Mouse (Mus musculus): ENCODE data around the gene Bpifa2. TPM values are rescaled to one million over a fixed set of nuclear protein-coding genes. Genes with fewer than 3 reads are reported as not detected.

Gene Bpifa2
- not detected in 2 replicates for polyA plus RNA-seq (2015; fragmentation: Nextera tagmentation; extraction: Ambion mirVana)

DNA sequence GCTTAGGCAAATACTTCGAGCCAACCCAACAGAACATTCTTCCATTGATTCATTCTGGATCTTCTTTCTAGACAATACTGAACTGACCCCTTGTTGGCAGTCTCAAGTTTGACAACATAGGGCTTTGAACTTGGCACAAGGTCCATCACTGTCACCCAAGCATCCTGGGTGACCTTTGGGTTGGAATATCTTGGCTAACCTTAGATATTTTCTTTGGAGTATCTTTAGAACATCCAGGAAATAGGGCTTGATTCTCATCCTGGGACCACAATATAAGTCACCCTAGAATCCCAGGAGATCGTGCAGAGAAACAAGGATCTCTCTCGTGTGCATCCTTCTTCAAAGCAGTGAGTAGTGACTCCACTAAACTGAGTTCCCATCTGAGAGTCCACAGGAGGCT lies at the start of gene Bpifa2:
TSS of gene Bpifa2 (plus strand) at position 301 of the 400 bp plus-strand sequence.
- Histone ChIP-seq H3K4me3 (ENCODE audit: low read length) (no peak within 1 kb of the TSS), H3K9me3 (ENCODE audit: control insufficient read depth, low read length) (no peaks in the 10 kb centered on the region), H3K4me2 (ENCODE audit: low read depth, low read length) (no peak within 1 kb of the TSS), H3K36me3 (ENCODE audit: control insufficient read depth, insufficient read depth, low read length) (no peaks in the 10 kb centered on the region), H3K4me1 (replicated peaks; ENCODE audit: control insufficient read depth, insufficient read depth, low read length) (no peaks in the 10 kb centered on the region), H3K27me3 (ENCODE audit: control insufficient read depth, insufficient read depth, low read depth, low read length) (no peaks in the 10 kb centered on the region), H3K27ac (ENCODE audit: low read length) (no peak within 1 kb of the TSS), H3K9ac (ENCODE audit: low read length) (no peak within 1 kb of the TSS)
- WGBS, result 70% methylated on average over 3 of the region's 3 CpGs
- ATAC-seq (ENCODE audit: low read depth), result no peak

DNA sequence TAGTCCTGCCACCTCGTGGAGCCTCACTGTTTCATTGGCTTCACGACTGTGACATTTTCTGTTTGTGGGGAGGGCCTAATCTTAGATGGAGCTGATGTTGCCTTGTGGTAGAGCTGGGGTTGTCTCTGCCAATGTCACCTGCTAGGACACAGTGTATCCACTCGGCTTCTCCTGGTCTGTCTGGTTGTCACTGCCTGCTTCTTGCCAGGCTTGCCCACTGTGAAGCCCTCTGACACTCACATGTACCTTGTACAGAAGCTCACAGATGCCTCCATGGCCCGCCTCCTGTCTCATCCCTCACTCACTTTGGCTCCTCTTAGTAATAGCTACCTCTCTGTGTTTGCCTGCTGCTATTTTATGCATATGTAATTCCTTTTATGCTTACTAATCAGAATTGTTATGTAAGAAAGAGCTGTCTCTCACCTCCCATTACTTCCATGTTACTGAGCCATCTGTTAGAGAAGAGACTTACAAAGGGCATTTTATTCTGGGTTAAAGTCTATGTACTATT lies 45.2 kb upstream of the Bpifa2 start:
- ATAC-seq (ENCODE audit: low read depth), result no peak
- H3K4me2 ChIP-seq (ENCODE audit: low read depth, low read length), result no peak overlapping the region
- no peak overlapping the region for H3K27ac ChIP-seq (ENCODE audit: low read length)
- no peaks in the 10 kb centered on the region for H3K9me3 ChIP-seq (ENCODE audit: control insufficient read depth, low read length)
- H3K4me3 ChIP-seq (ENCODE audit: low read length), result no peak overlapping the region
- H3K9ac ChIP-seq (ENCODE audit: low read length), result no peak overlapping the region
- no peaks in the 10 kb centered on the region for H3K4me1 ChIP-seq (replicated peaks; ENCODE audit: control insufficient read depth, insufficient read depth, low read length)
- 57% methylated on average over 4 of the region's 4 CpGs for WGBS
- no peaks in the 10 kb centered on the region for H3K36me3 ChIP-seq (ENCODE audit: control insufficient read depth, insufficient read depth, low read length)
- H3K27me3 ChIP-seq (ENCODE audit: control insufficient read depth, insufficient read depth, low read depth, low read length), result no peaks in the 10 kb centered on the region

DNA sequence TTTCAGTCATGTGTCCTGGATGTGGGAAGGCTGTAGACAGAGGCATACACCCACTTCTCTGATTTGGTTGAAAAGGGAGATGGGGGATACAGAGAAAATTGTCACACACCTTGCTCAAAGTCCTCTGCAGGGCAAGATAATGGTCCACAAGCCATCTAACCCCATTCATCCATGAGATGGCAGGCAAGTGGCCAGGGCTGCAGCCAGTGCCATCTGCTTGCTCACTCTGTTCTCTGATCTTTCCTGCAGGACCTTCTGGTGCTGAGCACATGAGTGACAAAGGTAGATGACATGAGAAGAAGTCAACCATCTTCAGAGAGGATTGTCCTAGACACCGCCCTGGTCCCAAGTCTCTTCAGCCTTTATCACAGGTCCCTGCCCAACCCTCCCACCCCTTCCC lies 44.7 kb upstream of the Bpifa2 start:
- H3K4me1 ChIP-seq (replicated peaks; ENCODE audit: control insufficient read depth, insufficient read depth, low read length), result no peaks in the 10 kb centered on the region
- no peak overlapping the region for H3K4me2 ChIP-seq (ENCODE audit: low read depth, low read length)
- no peak overlapping the region for H3K4me3 ChIP-seq (ENCODE audit: low read length)
- ATAC-seq (ENCODE audit: low read depth), result no peak
- H3K27me3 ChIP-seq (ENCODE audit: control insufficient read depth, insufficient read depth, low read depth, low read length), result no peaks in the 10 kb centered on the region
- H3K9ac ChIP-seq (ENCODE audit: low read length), result no peak overlapping the region
- no peak overlapping the region for H3K27ac ChIP-seq (ENCODE audit: low read length)
- no peaks in the 10 kb centered on the region for H3K9me3 ChIP-seq (ENCODE audit: control insufficient read depth, low read length)
- WGBS, result 87% methylated on average over 1 of the region's 1 CpGs
- H3K36me3 ChIP-seq (ENCODE audit: control insufficient read depth, insufficient read depth, low read length), result no peaks in the 10 kb centered on the region

GRCm38 (mm10) chr2:153970221-153970620 lies 37.8 kb upstream of the Bpifa2 start:
- no peaks in the 10 kb centered on the region for H3K4me1 ChIP-seq (replicated peaks; ENCODE audit: control insufficient read depth, insufficient read depth, low read length)
- no peak overlapping the region for H3K4me2 ChIP-seq (ENCODE audit: low read depth, low read length)
- H3K9ac ChIP-seq (ENCODE audit: low read length), result no peak overlapping the region
- no peaks in the 10 kb centered on the region for H3K27me3 ChIP-seq (ENCODE audit: control insufficient read depth, insufficient read depth, low read depth, low read length)
- H3K9me3 ChIP-seq (ENCODE audit: control insufficient read depth, low read length), result no peaks in the 10 kb centered on the region
- no peak overlapping the region for H3K27ac ChIP-seq (ENCODE audit: low read length)
- H3K4me3 ChIP-seq (ENCODE audit: low read length), result no peak overlapping the region
- peak; percentile 41; the same call in 1 of the 2 replicates for ATAC-seq (ENCODE audit: low read depth)
- 70% methylated on average over 5 of the region's 5 CpGs for WGBS
- no peaks in the 10 kb centered on the region for H3K36me3 ChIP-seq (ENCODE audit: control insufficient read depth, insufficient read depth, low read length)

- Histone ChIP-seq H3K27ac (ENCODE audit: low read length) (no peak within 1 kb of the TSS), H3K9me3 (ENCODE audit: control insufficient read depth, low read length) (no peaks in the 10 kb centered on the region), H3K27me3 (ENCODE audit: control insufficient read depth, insufficient read depth, low read depth, low read length) (no peaks in the 10 kb centered on the region), H3K36me3 (ENCODE audit: control insufficient read depth, insufficient read depth, low read length) (no peaks in the 10 kb centered on the region), H3K4me1 (replicated peaks; ENCODE audit: control insufficient read depth, insufficient read depth, low read length) (no peaks in the 10 kb centered on the region), H3K4me3 (ENCODE audit: low read length) (no peak within 1 kb of the TSS), H3K9ac (ENCODE audit: low read length) (no peak within 1 kb of the TSS), H3K4me2 (ENCODE audit: low read depth, low read length) (no peak within 1 kb of the TSS)
- 54% methylated on average over 5 of the region's 5 CpGs for WGBS
- ATAC-seq (ENCODE audit: low read depth), result no peak
Measured at GRCm38 (mm10) chr2:153974582-153974981, 33.5 kb upstream of the Bpifa2 start, which contains the start of gene Bpifa6. Bpifa6 (plus strand) TSS chr2:153974945.

DNA sequence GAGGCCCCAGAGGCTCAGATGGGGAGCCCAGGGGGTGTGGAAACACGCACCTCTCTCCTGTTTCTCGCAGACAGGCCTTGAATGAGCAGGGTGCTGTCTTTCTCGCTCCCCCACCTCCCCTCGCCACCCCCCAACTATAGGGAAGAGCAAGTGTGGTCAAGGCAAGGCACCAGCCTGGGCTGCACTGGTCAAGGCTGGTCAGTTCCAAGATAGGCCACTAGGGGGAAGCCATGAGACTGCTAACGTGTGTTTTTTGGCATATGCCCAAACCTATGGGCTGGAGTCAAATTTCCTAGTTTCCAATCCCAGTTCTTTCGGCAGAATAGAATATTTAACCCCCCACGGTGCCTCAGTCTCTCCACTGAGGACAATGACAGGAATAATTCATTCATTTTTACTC lies 12.3 kb upstream of the Bpifa2 start:
- Histone ChIP-seq H3K27me3 (ENCODE audit: control insufficient read depth, insufficient read depth, low read depth, low read length) (no peaks in the 10 kb centered on the region), H3K36me3 (ENCODE audit: control insufficient read depth, insufficient read depth, low read length) (no peaks in the 10 kb centered on the region), H3K4me2 (ENCODE audit: low read depth, low read length) (no peak overlapping the region), H3K9ac (ENCODE audit: low read length) (no peak overlapping the region), H3K27ac (ENCODE audit: low read length) (no peak overlapping the region), H3K4me3 (ENCODE audit: low read length) (no peak overlapping the region), H3K9me3 (ENCODE audit: control insufficient read depth, low read length) (no peaks in the 10 kb centered on the region), H3K4me1 (replicated peaks; ENCODE audit: control insufficient read depth, insufficient read depth, low read length) (no peaks in the 10 kb centered on the region)
- ATAC-seq (ENCODE audit: low read depth), result 0 out of 2 replicates have a peak, but pooled peaks have one; percentile 49
- WGBS, result 4% methylated on average over 7 of the region's 7 CpGs

DNA sequence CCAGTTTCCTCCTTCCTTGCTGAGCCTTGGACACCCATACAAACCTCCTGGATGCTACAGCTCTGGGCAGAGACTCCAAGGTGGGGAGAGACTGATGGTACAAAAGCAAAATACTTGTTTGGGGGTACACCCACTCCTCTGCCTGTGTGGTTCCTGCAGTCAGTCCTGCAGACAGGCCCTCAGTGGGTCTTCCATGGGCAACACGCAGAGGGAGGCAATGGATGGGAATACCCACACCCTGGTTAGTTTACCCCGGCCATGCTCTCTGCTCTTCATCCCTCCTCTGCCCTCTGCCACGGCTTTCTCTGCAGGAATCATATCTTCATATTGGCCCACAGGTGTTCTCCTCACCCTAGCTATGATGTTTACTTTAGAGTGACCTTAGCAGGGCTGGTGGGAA lies 7.6 kb upstream of the Bpifa2 start:
- H3K27me3 ChIP-seq (ENCODE audit: control insufficient read depth, insufficient read depth, low read depth, low read length), result no peaks in the 10 kb centered on the region
- no peak overlapping the region for H3K4me2 ChIP-seq (ENCODE audit: low read depth, low read length)
- H3K9ac ChIP-seq (ENCODE audit: low read length), result no peak overlapping the region
- H3K36me3 ChIP-seq (ENCODE audit: control insufficient read depth, insufficient read depth, low read length), result no peaks in the 10 kb centered on the region
- H3K27ac ChIP-seq (ENCODE audit: low read length), result no peak overlapping the region
- H3K4me1 ChIP-seq (replicated peaks; ENCODE audit: control insufficient read depth, insufficient read depth, low read length), result no peaks in the 10 kb centered on the region
- no peaks in the 10 kb centered on the region for H3K9me3 ChIP-seq (ENCODE audit: control insufficient read depth, low read length)
- WGBS, result 66% methylated on average over 3 of the region's 3 CpGs
- no peak overlapping the region for H3K4me3 ChIP-seq (ENCODE audit: low read length)
- no peak for ATAC-seq (ENCODE audit: low read depth)

- Histone ChIP-seq H3K27me3 (ENCODE audit: control insufficient read depth, insufficient read depth, low read depth, low read length) (no peaks in the 10 kb centered on the region), H3K36me3 (ENCODE audit: control insufficient read depth, insufficient read depth, low read length) (no peaks in the 10 kb centered on the region), H3K27ac (ENCODE audit: low read length) (no peak overlapping the region), H3K9ac (ENCODE audit: low read length) (no peak overlapping the region), H3K4me3 (ENCODE audit: low read length) (no peak overlapping the region), H3K4me1 (replicated peaks; ENCODE audit: control insufficient read depth, insufficient read depth, low read length) (no peaks in the 10 kb centered on the region), H3K9me3 (ENCODE audit: control insufficient read depth, low read length) (no peaks in the 10 kb centered on the region), H3K4me2 (ENCODE audit: low read depth, low read length) (no peak overlapping the region)
- no peak for ATAC-seq (ENCODE audit: low read depth)
Measured at GRCm38 (mm10) chr2:154001056-154001455, 7.0 kb upstream of the Bpifa2 start.

GRCm38 (mm10) chr2:154004456-154004855 lies 3.6 kb upstream of the Bpifa2 start:
- no peak overlapping the region for H3K27ac ChIP-seq (ENCODE audit: low read length)
- WGBS, result 68% methylated on average over 1 of the region's 1 CpGs
- H3K36me3 ChIP-seq (ENCODE audit: control insufficient read depth, insufficient read depth, low read length), result no peaks in the 10 kb centered on the region
- H3K4me3 ChIP-seq (ENCODE audit: low read length), result no peak overlapping the region
- H3K9ac ChIP-seq (ENCODE audit: low read length), result no peak overlapping the region
- no peak for ATAC-seq (ENCODE audit: low read depth)
- H3K27me3 ChIP-seq (ENCODE audit: control insufficient read depth, insufficient read depth, low read depth, low read length), result no peaks in the 10 kb centered on the region
- H3K4me2 ChIP-seq (ENCODE audit: low read depth, low read length), result no peak overlapping the region
- H3K9me3 ChIP-seq (ENCODE audit: control insufficient read depth, low read length), result no peaks in the 10 kb centered on the region
- H3K4me1 ChIP-seq (replicated peaks; ENCODE audit: control insufficient read depth, insufficient read depth, low read length), result no peaks in the 10 kb centered on the region

GRCm38 (mm10) chr2:154005094-154005493 lies 3.0 kb upstream of the Bpifa2 start:
- H3K9ac ChIP-seq (ENCODE audit: low read length), result no peak overlapping the region
- H3K4me3 ChIP-seq (ENCODE audit: low read length), result no peak overlapping the region
- 77% methylated on average over 1 of the region's 1 CpGs for WGBS
- no peaks in the 10 kb centered on the region for H3K4me1 ChIP-seq (replicated peaks; ENCODE audit: control insufficient read depth, insufficient read depth, low read length)
- ATAC-seq (ENCODE audit: low read depth), result peak; percentile 59; the same call in 1 of the 2 replicates
- no peaks in the 10 kb centered on the region for H3K27me3 ChIP-seq (ENCODE audit: control insufficient read depth, insufficient read depth, low read depth, low read length)
- no peaks in the 10 kb centered on the region for H3K9me3 ChIP-seq (ENCODE audit: control insufficient read depth, low read length)
- no peak overlapping the region for H3K27ac ChIP-seq (ENCODE audit: low read length)
- no peak overlapping the region for H3K4me2 ChIP-seq (ENCODE audit: low read depth, low read length)
- H3K36me3 ChIP-seq (ENCODE audit: control insufficient read depth, insufficient read depth, low read length), result no peaks in the 10 kb centered on the region
